Mouse (Mus musculus) layer of hippocampus, postnatal 25 days (tissue): ENCODE measurements around the gene Utp20. TPM values are rescaled to one million over a fixed set of nuclear protein-coding genes. Genes with fewer than 3 reads are reported as not detected.

ENCODE experiments used
- DNase-seq, 2 experiments: peaks; one replicate each; pipeline ENCODE4 v3.0.0; 2022; ENCODE audit warnings: mixed read lengths in 2 of 2, low spot score in 1 of 2; ENCODE audit errors: extremely low spot score in 1 of 2
- total RNA-seq, 2 experiments: library from RNA; stranded (reverse); gene quantifications; 2 replicates each; pipeline ENCODE4 v1.2.3; 2021

Gene Utp20
- total RNA-seq, 2 experiments from 2014 or later = 19.1 to 24.3 TPM

DNA sequence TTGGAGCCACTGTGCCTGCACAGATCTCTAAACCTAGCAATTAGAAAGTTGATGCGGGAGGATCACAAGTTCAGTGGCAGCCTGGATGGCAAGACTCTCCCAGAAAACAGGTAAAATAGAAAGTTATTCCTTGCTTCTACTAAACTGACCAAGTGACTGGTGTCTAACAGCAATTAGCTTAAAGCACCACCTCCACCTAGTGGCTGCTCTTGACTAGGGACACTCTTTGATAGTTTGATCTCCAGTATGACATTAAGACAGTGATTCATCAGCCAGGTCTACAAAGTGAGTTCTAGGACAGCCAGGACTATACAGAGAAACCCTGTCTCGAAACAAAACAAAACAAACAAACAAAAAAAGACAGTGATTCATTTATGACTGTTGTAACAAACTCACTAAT is 101.3 kb downstream of the Utp20 start:
- DNase-seq = no peak

DNA sequence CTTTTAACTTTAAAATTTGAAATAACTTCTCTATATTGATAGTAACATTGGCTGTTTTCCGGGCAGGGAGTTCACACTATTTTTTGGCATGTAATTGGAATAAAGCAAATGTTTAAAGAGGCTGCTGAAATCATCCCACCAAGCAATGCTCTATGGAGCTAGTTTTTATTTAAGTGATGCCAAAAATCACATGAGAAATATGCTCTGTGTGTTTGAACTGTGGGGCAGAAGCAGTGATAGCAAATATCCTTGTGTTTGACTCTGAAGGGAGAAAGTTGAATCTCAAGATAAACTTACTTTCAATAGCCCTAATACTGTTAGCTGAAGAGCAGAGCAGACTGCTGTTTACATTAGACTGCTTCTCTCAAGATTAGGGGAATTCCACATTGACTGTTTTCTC is 107.0 kb downstream of the Utp20 start:
- no peak for DNase-seq

DNA sequence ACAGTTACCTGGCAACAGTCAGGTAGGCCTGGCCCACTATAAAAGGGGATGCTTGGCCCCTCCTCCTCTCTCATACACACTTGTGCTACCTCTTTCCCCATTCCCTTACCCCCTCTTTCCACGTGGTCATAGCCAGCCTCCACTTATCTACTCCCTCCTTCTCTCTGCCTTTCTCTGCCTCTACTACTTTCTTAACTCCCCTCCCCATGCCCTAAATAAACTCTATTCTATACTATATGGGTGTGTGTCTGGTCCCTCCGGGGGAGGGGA is 108.9 kb downstream of the Utp20 start:
- DNase-seq = no peak

DNA sequence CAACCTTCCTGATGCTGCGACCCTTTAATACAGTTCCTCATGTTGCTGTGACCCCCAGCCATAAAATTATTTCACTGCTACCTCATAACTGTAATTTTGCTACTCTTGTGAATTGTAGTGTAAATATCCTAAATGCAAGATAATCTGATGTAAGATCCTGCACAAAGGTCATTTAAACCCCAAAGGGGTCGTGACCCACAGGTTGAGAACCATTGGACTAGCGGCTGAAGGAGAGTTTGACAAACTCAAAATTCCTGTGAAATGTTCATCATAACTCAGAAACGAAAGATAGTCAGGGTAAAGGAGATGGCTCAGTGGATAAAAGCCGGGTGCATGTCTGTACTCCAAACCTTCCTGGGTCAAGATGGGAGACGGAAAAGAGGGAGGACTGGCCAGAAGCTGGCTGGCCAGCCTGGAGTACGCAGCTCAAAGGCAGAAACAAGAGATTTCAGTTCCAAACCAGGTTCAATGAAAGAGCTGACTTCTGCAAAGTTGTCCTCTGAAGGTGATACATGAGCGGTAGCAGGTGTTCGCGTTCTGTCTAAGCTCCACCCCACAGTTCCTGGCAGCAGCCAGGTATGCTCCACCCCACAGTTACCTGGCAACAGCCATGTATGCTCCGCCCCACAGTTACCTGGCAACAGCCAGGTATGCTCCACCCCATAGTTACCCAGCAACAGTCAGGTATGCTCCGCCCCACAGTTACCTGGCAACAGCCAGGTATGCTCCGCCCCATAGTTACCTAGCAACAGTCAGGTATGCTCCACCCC is 109.4 kb downstream of the Utp20 start:
- DNase-seq = no peak

DNA sequence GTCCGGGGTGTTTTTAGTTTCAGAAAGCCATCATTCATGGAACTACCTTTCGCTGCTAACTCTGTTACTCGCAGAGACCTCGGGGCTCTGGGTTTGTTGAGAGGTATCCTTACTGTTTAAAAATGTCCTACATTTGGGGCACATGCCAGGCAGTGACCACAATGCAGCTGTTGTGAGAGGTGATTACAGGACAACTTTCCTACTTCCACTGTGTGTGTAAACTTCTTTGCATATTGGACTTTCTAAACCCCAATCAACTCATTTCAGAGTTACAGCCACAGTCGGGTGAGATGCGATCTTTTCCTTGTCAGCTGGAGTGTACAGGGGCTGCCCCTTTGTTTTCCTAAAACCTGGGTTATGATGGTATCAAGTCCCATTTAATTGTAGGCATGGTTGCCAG is 111.0 kb downstream of the Utp20 start:
- DNase-seq = no peak

DNA sequence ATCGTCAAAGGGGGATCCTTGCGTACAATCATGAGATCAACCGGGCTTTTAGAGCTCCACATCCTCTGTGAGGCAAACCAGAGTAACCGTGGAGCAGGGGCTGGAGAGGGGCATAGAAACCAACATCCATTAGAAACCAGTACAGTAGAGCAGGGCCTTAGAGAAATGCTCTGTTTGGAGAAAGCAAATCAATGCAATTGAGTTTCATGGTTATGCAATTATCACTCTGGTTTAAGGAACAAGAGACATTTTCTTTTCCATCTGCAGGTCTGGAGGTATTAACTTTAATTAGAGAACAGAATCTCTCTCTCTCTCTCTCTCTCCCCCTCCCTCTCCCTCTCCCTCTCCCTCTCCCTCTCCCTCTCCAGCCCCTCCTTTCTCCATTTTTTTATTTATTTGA is 111.9 kb downstream of the Utp20 start:
- DNase-seq = no peak

DNA sequence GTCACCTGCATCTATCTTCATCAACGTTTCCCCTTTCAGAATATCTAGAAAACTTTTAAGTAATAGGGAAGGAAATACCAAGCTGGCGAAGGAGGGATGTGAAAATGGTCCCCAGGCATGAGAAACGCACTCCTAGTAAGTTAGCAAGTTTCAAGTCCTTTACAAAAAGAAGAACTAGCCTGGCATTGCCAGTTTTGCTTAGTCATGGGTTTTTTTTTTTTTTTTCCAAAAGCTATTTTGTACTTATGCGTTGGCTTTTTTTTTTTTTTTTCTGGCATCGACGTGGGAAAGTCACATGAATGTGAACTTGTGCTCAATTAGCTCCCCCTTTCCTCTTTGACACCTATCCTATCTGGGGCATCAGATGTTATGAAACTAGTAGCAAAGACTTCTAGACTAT is 114.2 kb downstream of the Utp20 start:
- DNase-seq = no peak

DNA sequence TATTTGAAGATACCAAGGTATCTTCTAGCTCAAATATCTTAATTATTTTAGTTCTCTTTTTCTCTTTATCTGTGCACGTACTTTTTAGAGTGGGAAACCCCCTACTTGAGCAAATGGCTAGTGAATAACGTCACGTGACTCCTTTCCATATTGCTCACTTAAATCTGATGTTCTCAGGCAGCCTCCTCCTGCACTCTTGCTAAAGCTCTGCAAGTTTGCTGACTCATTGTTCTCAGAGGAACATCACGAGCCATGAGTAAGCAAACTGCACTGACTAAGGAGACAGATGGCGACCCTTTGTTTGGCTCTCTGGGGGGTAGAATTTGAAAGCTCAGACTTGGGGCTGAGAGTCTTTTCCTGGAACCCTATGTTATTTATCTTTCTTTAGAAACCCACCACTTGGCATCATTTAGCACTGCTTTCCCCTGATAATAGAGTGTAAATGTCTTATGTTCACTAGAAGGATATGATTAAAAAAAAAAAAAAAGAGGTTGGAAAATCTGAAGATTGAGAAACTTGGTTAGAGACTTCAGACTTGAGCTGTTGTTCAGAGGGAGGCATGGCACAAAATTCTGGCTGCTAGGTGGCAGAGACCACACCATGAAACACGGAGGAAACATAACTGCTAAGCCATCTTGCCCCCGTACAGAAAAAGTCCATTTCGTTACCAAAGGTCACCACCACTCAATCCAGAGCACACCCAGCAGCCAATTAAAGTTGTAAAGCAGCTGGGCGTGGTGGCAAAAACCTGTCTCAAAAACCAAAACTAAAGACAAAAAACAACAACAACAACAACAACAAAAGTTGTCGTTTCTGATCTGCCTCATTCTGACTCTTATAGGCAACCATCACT is 117.7 kb downstream of the Utp20 start:
- no peak for DNase-seq

DNA sequence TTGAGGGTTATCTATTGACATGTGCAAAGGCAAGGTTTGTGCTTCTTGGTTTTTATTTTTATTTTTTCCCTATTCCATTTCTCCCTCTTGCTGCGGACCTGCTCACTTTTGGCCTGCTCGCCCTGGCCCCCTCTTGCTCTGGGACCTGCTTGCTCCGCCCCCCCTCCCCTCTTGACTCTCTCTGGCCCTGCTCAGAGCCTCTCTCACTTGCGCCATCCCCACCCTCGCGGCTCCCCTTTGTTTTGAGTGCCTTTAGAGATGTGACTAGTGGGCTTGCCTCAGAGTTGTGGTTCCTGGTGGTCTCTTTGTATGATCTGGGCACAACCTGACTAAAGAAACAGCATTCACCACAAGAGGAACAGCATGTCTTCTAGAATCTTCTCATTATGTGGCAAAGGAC is 125.7 kb downstream of the Utp20 start:
- no peak for DNase-seq

Other genes with a start within 250 kb of the Utp20 start
- gene Mybpc1, start 221.7 kb downstream of the Utp20 start, total RNA-seq = 1 to 10 TPM in 1 of 2 experiments, under 1 TPM in 1; 0.96 to 1.4 TPM
- not detected for gene Spic, start 141.8 kb downstream of the Utp20 start, total RNA-seq
- 100 to 1,000 TPM; 131 to 142 TPM for gene Arl1, start 95.9 kb downstream of the Utp20 start, total RNA-seq
- under 1 TPM in 1 of 2 experiments, not detected in 1; 0.07 TPM for gene Slc5a8, start 59.2 kb upstream of the Utp20 start, total RNA-seq